Mouse (Mus musculus) B cell, adult 2 months (primary cell): ENCODE measurements around the gene Foxo6.

Source experiments
- DNase-seq, 2 experiments: peaks; one replicate each; pipeline ENCODE4 v3.0.0; 2022

Gene Foxo6

DNA sequence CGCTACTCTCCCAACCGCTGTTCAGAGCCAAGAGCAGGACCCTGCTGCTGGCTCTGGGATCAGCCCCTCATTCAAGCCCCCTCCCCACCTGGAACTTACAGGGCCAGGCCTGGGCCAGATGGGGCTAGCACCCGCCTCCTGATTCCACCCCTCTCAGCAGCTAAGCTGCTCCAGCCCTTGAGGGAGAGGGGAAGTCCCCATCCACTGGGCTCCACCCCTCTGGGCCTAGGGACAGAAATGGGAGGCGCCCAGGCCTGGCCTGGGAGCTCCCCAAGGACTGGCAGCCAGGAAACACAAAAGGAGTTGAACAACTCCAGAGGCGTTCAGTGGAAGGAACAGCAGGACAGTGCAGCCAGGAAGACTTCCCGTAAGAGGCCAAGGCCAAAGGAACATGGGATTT lies 4.0 kb downstream of the Foxo6 start:
- no peak for DNase-seq

DNA sequence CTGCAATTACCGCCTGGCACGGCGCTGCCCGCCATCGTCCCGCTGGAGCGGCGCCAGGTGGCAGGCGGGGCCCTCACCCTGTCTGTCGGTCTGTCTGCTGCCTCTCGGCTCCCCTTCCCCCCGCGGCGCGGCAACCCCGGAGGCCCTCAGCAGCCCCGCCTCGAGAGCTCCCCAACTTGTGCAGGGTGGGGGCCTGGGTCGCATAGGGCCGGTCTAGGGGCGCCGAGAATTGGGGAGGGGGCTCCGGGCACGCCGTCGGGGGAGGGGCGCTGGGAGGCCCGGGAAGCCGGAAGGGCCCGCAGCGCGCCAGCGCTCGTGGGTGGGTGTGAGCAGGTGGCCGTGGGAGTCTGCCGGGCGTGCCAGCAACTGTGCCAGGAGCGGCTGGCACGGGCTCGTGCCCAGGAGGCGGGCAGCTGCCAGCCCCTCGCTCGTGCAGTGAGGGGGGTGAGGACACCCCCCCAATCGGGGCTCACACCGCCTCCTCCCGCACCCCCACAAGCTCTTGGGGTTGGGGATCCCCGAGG lies 4.5 kb downstream of the Foxo6 start:
- DNase-seq = peak; percentile 23 to 26

DNA sequence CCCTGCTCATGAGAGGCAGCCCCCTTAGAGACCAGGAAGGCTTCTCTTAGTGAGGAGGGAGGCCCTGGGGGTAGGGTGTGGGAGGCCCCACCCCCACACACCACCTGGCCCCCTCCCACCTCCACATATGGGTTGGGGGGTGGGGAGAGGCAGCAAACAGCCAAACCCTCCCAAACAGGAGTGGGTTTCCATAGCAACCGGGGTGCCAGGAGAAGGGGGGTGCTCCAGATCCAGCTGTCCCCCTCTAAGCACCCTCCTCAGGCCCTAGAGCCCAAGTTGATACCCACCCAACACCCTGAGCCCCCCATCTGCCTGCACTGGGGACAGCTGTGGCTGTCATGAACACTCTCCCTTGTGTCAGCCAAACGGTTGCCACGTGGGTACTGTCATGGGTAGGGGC lies 6.1 kb downstream of the Foxo6 start:
- no peak for DNase-seq

DNA sequence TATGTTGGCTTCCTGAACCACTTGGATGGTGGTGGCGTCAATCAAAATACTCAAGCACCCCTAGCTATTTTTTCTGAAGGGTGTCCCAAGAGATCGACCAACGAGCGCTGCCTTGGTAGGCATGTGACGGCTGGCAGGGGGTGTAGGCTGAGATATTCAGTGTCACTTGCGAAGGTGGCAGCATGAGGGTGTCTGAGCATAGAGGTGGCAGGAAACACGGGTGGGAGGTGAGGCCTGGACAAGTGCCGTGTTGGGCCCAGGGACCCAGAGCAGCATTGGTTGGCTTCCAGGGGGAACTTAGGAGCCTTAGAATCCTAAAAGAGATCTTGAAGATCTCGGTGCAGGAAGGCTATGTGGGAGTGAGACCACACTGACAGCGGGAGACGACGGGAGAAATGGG lies 6.7 kb downstream of the Foxo6 start:
- no peak for DNase-seq

DNA sequence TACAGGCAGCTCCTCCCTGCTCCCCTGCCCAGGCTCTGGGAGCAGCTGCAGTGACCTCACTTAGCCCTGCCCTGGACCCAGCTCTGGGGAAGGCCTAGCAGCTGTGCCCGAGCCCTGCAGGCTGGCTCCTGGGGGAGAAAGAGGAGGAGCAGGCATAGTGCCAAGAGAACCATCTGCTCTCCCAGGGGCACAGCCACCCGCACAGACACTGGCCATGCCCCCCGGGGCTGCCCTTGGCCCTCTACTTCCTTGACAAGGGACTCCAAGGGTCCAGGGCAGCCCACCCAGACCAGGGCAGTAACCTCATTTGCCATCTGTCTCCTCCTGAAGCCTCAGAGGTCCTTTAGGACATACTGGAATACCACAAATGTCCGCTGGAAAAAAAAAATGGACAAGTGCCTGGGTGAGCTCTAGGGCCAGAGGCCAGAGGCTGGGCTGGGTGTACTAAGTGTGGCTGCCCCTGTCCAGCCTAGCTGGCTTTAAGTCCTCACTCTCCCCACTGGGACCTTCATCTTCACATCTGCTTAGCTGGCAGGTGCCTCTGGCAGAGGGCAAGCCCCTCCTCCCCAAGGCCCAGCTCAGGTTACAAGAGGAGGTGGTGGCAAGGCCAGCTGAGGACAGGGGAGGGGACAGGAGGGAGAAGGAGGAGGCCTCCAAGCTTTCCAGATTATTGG lies 9.8 kb downstream of the Foxo6 start:
- DNase-seq = no peak

DNA sequence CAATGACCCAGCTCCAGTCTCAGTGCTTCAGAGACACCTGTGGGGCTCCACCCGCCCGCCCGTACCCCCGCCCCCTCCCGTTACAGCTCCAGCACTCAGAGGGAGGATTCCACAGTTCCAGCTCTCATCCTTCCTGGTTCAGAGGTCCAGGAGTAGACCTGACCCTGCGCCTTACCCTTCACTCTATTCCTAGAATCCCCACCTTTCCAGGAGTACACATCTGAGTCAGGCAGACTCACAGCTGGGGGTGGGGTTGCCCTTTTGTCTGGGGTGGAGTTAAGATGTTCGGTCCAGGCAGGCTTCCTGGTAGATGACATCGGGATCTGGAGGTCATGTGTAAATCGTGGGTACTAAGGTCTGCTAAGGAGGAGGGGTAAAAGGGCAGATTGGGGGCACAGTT lies 11.7 kb downstream of the Foxo6 start:
- DNase-seq = no peak

DNA sequence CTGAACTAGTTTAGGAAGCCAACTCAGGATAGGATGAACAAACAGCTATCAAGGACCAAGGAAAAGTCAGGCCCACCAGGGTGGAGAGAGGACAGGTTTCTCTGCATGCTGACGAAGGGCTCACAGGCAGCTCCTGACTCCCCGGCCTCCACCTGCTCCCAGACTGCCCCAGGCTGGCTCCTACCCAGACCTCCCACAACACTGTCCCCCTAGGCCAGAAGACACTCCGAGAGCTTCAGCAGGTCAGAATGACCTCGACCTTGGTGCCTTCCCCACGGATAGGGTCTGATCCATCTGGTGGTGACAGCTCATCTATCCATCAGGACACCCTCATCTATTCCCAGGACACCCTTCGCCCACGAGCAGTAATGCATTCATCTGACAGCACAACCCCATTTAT lies 13.6 kb downstream of the Foxo6 start:
- DNase-seq = no peak

DNA sequence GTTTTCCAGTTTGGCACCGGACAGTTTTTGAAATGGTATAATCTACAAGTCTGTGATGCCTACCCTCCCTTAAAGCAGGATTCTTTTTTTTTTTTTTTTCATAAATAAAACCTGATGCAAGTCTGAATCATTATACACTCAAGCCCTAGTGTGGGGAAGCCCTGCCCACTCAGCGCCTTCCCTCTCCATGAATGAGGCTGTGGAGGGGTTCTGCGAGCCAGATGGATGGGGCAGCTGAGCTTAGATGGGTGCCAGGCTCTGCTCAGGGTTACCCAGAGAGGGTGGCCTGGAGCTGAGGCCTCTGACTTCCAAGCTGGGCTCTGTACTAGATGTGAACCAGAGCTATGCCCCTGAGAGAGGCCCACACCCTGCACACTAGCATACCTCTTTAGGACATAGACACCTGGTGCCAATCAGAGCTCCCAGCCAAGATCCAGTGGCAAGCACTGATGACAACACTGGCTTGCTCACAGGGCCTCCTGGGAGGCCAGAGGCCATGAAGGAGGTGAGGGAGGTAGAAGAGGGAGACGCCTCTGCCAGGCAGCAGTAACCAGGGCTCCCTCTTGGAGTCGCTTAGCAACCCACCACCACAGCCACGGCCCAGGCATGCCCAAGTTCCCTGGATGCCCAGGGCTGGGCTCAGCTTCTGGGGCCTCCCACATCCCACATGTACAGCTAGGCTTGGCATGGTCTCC lies 15.1 kb downstream of the Foxo6 start:
- no peak for DNase-seq

DNA sequence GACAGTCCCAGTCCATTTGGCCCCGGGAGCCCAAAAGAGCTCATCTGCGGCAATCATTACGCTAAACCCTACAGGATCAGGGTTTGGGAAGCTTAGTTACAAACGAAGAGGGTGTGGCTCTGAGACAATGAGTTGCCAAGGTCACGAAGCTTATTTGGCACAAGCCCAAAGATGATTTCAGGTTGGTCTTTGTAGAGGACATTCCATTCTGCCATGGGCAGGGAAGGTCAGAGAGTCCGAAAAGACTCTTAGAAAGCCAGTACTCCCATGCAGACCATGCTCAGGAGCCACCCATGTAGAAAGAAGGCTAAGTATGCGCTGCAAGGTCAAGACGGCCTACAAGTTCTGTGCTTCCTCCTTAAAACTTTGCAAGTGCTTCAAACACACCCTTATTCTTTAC lies 15.9 kb downstream of the Foxo6 start:
- DNase-seq = no peak

DNA sequence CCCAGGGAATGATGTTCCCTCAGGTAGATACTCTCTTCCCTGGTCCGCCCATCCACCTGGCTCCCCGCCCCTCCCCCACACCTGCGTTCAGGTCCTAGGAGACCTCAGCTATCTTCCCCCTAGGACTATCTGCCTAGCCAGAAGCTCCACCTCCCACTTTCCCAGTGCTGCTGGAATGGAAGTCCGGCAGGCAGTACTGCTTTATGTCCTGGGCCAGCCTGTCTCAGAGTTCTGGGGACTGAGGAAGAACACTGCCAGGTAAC lies 16.3 kb downstream of the Foxo6 start:
- DNase-seq = no peak

DNA sequence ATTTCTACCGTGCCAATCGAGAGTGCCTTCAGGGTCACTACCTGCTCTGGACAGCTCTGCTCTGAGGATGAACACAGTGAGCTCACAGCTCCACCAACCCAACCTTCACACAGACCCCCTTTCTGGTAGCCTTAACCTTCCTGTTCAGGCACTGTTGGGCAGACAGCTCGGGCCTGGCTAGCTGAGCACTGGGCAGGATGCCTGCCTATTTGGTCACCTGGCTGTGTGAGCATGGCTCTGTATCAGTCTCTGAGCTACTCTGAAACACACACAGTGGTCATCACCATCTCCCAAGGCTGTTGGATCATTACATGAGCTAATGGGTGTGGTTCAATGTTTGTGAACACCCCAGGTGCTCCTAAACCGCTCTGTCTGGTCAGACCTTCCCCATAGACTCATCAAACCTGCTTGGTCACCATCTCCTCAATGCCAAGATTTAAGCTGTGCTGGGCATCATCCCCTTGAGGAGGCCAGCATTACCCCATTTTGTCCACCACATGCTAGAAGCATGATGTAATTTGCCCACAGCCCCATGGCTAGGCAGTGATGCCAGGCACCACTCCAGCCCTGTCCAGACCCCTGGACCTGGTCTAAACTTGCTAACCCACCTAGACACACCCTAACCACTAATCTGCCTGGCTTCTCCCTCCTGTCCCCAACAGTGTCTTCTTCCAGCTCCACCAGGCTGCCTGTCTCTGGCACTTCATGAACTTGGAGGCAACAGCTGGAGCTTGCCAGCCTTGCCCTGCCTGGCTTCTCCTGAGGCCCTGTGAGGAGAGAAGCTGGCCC lies 16.8 kb downstream of the Foxo6 start:
- no peak for DNase-seq

DNA sequence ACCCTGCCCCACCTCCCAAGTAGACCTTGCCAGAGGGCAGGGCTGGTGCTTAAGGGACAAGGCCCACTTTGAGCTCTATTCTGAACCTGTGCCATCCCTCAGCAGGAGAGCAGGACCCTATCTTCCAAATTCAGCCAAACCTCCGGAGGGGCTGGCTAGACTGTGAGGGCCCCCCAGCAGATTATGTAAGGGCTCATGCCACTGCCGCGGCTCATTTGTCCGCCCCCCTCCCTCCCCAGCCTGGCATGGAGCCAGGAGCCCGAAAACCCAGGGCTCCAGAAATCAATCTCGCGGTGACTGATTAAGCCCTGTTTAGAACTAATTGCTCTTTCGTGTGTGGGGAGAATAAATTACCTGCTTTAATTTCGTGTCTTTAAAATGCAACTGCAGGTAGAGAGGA lies 17.7 kb downstream of the Foxo6 start:
- DNase-seq = no peak

DNA sequence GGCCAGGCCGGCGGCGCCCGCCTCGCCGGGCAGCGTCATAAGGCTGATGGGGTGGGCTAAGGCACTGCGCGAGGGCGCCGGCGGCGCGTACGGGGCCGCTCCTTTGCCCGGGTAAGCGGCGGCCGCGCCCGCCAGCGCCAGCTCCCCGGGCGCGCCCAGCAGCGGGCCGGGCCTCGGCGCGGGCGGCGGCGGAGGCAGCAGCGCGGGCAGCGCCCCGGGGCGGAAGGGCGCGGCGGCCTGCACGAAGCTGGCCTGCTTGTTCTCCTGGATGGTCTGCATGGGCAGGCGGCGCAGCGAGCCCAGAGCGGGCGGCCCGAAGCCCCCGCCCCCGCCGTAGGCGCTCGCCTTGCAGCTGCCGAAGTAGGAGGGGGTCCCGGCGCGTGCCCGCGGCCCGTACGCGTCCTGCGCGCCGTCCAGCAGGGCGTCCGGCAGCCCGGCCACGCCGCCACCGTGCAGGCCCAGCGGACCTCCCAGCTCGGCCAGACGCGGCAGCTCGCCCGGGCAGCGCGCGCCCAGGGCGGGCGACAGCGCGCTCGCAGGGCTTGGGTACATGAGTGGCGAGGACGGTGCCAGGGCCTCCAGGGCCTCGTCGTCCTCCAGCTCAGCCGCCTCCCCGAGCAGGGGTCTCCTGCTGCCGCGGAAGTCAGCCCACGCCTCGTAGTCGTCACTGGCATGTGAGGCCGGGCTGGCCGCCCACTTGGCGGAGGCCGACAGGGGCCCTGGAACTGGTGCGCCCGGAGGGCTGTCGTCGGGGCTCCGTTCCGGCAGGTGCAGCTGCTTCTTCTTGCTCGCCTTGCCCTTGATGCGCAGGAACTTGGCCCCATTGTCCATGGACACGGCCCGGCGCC lies 18.7 kb downstream of the Foxo6 start:
- no peak for DNase-seq

DNA sequence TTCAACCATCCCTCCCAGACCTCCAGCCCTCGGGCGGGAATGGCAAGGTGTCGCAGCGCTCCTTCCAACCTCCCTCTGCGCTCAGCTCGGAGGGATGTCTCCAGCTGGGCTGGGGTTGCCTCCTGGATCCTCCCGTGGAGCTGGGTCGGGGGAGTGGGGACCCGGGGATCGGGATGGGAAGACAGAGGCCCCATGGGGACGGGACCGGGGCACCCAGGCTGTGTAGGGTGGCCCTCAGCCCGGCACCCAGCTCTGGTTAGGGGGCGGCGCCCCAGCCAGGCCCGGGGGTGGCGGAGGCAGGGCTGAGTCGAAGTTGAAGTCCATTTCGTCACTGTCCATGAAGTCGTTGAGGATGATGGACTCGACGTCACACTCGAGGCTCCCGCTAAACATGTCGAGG lies 19.5 kb downstream of the Foxo6 start:
- no peak for DNase-seq

DNA sequence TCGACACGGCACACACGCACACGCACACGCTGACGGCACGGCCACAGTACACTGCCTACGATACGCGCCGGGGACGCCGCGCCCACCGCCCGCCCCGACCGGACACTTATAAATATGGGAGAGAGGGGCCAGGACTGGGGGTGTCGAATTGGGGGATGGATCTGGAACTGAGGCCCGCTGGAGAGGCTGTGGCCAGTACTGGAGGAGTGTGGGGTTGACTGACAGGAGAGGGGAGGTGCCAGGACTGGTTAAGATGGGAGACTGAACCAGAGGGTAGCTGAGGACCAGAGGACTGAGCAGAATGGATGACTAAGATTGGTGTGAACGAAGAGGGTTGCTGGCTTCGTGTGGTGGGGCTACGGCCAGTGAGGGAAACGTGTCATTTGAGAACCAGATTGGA lies 20.0 kb downstream of the Foxo6 start:
- DNase-seq = no peak

DNA sequence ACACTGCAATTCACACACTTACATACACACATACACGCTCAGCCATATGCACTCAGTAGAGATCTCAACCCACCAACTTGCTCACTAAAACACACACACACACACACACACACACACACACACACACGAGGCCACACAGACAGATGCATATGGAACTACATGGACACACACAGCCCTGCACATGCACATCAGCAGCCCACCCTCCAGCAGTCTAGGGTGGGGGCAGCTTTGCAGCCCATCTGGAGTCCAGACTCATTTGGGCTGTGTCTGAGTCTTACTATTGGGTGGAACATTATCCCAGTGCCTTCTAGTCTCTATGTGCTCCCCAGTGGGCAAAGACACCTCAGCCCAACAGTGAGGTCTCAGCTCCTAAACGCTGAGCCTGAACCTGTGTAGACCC lies 23.0 kb downstream of the Foxo6 start:
- no peak for DNase-seq

DNA sequence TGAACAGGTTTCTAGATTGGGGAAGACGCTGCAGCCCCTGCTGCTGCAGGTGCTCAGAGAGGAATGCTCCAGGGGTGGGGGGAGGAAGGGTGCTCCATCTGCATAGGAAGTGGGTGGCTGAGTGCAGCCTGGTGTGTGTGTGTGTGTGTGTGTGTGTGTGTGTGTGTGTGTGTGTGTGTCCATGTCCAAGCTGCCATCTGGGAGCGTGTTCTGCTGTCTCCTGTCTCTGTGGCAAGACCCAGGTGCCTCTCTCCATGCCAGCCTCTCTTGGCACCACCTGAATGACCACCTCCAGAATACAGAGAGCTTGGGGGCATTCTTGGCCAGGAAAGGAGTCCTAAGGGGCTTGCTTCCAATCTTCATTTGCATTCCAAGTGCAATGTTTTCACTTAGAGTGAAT lies 24.4 kb downstream of the Foxo6 start:
- DNase-seq = no peak

DNA sequence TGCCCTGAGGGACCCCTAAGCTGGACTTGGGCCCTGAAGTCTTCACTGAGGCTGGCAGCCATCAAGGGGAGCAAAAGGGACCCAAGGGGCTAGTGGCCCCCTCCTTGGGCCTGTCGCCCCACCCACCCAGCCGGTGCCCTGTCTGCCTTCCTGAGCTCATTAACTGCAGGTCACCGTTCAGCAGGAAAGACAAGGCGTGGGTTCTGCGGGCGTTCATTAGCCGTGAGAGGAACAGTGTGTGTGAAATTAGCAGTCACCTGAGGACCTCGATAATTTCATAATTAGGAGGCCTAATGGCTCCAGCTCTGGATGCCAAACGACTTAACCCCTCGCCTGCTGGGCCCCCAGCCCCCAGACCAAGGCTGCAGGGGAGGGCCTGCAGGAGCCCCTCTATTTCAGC lies 24.9 kb downstream of the Foxo6 start:
- DNase-seq = no peak

DNA sequence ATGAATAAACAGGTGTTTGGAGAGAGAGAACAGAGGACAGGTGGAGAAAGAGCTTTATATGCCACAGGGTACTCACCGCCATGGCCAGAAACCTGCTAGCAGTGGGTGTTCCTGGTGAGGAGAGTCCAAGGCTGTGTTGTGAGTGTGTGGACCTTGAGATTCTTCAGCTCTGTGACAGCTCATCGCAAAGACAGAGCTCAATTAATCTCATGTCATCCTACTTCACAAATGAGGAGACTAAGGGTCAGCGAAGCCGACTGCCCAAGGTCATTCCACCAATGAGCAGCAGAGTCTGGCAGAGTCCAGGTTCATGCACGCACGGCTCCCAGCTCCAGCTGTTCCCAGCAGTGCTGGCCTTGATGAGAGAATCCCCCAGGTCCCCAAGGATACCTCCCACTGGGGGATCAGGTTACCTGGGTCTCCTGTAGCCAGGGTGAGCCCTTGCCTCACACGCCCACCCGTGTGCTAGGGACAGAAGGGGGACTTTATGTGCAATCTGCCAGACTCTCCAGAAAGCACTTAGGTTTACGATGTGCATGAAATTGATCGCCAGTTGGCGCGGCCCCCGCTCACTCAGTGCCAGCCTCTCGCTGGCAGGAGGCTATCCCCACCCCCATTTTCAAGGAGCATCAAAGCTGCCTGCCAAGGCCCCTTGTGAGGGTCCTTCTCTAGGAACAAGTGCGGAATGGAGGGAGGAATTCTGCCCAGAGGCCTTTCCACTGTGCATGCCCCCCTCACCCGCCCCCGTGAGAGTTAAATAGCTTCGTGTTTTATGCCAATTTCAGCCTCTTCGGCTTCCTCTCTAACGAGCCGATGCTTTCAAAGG lies 27.6 kb downstream of the Foxo6 start:
- no peak for DNase-seq

DNA sequence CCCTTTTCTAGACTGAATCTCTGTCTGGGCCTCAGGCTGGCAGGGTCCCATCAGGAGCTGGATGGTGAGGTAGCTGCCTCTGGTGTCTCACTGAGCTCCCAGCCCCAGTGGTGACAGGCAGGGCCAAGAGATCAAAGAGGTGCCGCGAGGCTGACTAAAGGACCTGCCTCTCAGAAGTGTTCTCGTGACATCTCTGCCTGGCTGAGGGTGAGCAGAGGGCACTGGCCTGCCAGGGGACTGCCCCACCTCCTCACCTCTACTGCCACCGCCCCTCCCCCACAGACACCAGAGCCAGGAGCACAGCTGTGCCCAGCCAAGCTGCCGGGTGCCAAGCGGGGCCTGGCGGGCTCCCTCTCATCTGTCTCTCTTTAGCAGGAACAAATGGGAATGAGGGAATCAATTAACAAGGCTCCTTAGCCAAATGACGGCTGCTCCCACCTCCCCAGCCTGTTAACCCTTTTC lies 38.3 kb downstream of the Foxo6 start:
- DNase-seq = no peak

DNA sequence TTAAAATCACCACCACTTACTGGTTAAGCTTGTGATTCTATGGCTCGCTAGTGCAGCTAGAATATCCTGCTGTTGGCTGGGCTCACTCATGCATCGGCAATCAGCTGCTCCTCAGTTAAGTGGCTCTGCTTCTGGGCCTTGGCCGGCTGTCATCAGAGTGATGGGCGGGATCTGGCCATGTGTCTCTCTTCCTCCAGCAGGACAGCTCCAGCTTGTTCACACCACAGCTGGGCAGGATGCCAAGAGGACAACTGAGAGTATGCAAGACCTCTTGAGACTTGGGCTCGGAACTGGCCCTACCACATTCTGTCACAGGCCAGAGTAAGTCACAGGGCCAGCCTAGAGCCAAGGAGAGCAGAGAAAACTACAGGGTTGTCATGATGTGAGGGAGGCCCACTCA lies 39.7 kb downstream of the Foxo6 start:
- DNase-seq = no peak

DNA sequence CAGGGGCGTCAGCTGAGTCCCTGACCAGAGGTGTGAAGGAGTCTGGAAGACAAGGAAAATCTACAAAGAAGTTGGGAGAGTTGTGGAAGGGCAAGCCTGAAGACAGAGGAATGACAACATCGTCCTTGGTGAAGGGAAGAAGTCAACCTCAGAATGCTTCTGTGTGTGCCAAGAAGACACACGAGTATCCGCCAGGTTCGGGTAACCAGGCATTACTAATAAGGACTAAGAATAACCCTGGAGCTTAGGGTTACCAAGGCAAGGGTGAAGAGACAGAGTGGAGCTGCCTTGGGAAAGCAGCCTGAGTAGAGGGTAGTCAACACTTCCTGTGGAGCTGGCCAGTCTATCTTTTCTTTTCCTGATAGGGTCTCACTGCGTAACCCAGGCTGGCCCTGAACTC lies 41.1 kb downstream of the Foxo6 start:
- DNase-seq = no peak
